Mouse (Mus musculus): ENCODE results near the gene Rab24. TPM values are rescaled to one million over a fixed set of nuclear protein-coding genes. Genes with fewer than 3 reads are reported as not detected.

Gene Rab24
- polyA plus RNA-seq, 2 experiments: 109 to 165 TPM

DNA sequence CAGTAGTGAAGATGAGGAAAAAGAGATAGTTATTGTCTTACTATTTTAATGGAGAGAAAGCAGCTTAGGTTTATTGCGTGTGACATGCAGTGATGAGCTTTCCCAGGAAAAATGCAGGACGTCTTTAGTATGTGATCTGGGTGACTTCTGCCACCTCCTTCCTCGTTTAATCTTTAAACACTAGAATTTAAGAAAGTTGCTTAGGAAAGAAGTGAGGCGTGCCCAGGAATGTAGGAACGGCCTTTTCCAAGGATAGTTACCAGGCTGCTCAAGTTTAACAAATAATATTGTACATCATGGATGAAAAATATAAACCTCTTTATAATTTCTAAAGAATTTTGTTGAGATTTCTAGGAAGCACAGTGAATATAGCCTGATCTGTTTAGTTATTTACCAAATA, 20.8 kb downstream of the Rab24 start:
- 88% methylated on average over 5 of the region's 5 CpGs for WGBS
- Histone ChIP-seq H3K4me3 (replicated peaks; ENCODE audit: low read length) (no peak overlapping the region), H3K9ac (ENCODE audit: low read depth, low read length, severe bottlenecking) (no peak overlapping the region)

DNA sequence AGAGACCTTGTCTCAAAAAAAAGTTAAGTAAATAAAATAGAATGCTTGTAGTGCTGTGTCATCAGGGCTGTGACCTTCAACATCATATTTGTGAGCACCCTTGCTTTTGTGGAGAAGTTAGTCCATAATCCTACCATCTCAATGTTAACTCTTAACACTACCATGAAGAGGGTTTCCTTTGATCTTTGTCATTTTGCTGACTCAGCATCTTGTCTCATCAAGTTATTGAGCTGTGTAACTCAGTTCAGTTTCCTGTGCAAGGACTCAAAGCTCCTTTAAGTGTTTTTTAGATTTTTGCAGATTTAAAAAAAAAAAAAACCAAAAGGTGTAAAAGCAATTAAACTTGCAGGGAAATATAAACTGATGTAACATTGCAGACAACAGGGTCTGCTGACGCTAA, 25.0 kb downstream of the Rab24 start:
- DNase-seq (ENCODE audit: low spot score) (no peak), ATAC-seq (ENCODE audit: low FRiP score, low read depth) (no peak)
- no peak overlapping the region for H3K9ac ChIP-seq (ENCODE audit: low read depth, low read length, severe bottlenecking)
- 90% methylated on average over 1 of the region's 1 CpGs for WGBS
- H3K9me3 ChIP-seq (ENCODE audit: control insufficient read depth, low read length): no peaks in the 10 kb centered on the region
- TF ChIP-seq POLR2A (IDR thresholded peaks at IDR 0.05; ENCODE audit: borderline replicate concordance, extremely low read depth, insufficient read depth, insufficient read length): no peak
- H3K4me2 ChIP-seq (replicated peaks; ENCODE audit: low read depth, low read length, severe bottlenecking): no peak overlapping the region
- peaks cover 89% of the 10 kb centered on the region for H3K36me3 ChIP-seq (ENCODE audit: control insufficient read depth, insufficient read depth, low read length)
- no peaks in the 10 kb centered on the region for H3K4me1 ChIP-seq (ENCODE audit: control insufficient read depth, insufficient read depth, low read length)
- no peaks in the 10 kb centered on the region for H3K27me3 ChIP-seq (ENCODE audit: control insufficient read depth, insufficient read depth, low read length)
- H3K27ac ChIP-seq (replicated peaks; ENCODE audit: low read depth, low read length): no peak overlapping the region
- no peak overlapping the region for H3K4me3 ChIP-seq (replicated peaks; ENCODE audit: low read length)

More for the DNA sequence above, 20.8 kb downstream of the Rab24 start:
- Histone ChIP-seq H3K4me1 (ENCODE audit: control insufficient read depth, insufficient read depth, low read length) (no peaks in the 10 kb centered on the region), H3K4me2 (replicated peaks; ENCODE audit: low read depth, low read length, severe bottlenecking) (no peak overlapping the region), H3K27me3 (ENCODE audit: control insufficient read depth, insufficient read depth, low read length) (no peaks in the 10 kb centered on the region), H3K36me3 (ENCODE audit: control insufficient read depth, insufficient read depth, low read length) (peaks cover 90% of the 10 kb centered on the region), H3K9me3 (ENCODE audit: control insufficient read depth, low read length) (no peaks in the 10 kb centered on the region), H3K27ac (replicated peaks; ENCODE audit: low read depth, low read length) (no peak overlapping the region)
- no peak for TF ChIP-seq POLR2A (IDR thresholded peaks at IDR 0.05; ENCODE audit: borderline replicate concordance, extremely low read depth, insufficient read depth, insufficient read length)
- no peak for DNase-seq (ENCODE audit: low spot score)
- ATAC-seq (ENCODE audit: low FRiP score, low read depth): no peak

DNA sequence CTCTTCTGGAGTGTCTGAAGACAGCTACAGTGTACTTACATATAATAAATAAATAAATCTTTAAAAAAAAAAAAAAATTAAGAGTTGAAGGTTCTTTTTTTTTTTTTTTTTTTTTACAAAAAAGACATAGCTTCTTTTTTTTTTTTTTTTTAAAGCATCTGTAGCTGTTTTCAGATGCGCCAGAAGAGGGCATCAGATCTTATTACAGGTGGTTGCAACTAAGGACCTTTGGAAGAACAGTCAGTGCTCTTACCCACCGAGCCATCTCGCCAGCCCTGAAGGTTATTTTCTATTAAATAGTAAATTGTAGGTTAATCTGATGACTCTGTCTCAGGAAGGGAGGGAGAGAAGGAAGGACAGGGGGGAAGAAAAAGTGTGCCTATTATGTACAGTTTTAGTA, 32.9 kb downstream of the Rab24 start:
- Histone ChIP-seq H3K9me3 (ENCODE audit: control insufficient read depth, low read length) (no peaks in the 10 kb centered on the region), H3K27me3 (ENCODE audit: control insufficient read depth, insufficient read depth, low read length) (no peaks in the 10 kb centered on the region), H3K4me3 (replicated peaks; ENCODE audit: low read length) (no peak overlapping the region), H3K36me3 (ENCODE audit: control insufficient read depth, insufficient read depth, low read length) (peaks cover 80% of the 10 kb centered on the region), H3K4me1 (ENCODE audit: control insufficient read depth, insufficient read depth, low read length) (no peaks in the 10 kb centered on the region), H3K27ac (replicated peaks; ENCODE audit: low read depth, low read length) (no peak overlapping the region), H3K9ac (ENCODE audit: low read depth, low read length, severe bottlenecking) (no peak overlapping the region), H3K4me2 (replicated peaks; ENCODE audit: low read depth, low read length, severe bottlenecking) (no peak overlapping the region)
- ATAC-seq (ENCODE audit: low FRiP score, low read depth) (no peak), DNase-seq (ENCODE audit: low spot score) (no peak)
- TF ChIP-seq POLR2A (IDR thresholded peaks at IDR 0.05; ENCODE audit: borderline replicate concordance, extremely low read depth, insufficient read depth, insufficient read length): no peak
- WGBS: 87% methylated on average over 3 of the region's 3 CpGs

DNA sequence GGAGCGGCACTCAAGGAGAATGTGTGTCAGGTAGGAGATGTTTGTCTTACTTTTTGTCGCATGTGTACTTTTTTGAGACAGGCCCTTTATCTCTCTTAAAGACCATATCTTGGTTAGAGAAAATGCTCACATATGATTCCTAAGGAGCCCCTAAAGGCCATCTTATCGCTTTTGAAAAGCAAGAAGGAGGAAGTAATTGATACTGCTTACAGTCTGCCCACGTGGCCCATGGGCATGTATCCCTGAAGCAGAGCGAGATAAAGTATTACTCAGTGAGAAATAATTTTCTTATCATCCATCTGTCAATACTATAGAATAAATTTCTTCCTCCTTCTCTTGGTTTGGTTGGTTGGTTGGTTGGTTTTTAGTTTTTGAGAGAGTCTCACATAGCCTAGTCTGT, 44.1 kb downstream of the Rab24 start:
- DNase-seq (ENCODE audit: low spot score): no peak
- WGBS: 95% methylated on average over 5 of the region's 5 CpGs
- H3K36me3 ChIP-seq (ENCODE audit: control insufficient read depth, insufficient read depth, low read length): peaks cover 71% of the 10 kb centered on the region

DNA sequence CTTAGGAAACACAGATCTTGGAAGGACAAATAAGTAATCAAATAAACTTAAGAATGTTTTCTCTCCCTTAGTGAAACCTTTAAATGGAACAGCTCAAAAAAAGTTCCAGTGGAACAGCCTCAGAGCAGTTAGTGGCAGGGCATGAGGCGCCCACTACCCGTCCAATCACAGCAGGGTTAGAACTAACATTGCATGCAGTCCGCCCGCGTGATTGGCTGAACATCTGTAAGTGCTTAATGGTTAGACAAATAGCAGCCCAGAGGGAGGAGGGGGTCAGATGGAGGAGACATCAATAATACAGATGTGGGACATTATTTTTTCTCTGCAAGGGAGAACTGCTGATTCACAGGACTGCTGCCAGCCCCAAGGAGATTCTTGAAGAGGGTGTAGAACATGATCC, 44.5 kb downstream of the Rab24 start:
- 70% methylated on average over 5 of the region's 5 CpGs for WGBS
- H3K27ac ChIP-seq (replicated peaks; ENCODE audit: low read depth, low read length): no peak overlapping the region
- H3K4me2 ChIP-seq (replicated peaks; ENCODE audit: low read depth, low read length, severe bottlenecking): no peak overlapping the region
- peak; percentile 12 for DNase-seq (ENCODE audit: low spot score)
- H3K4me3 ChIP-seq (replicated peaks; ENCODE audit: low read length): no peak overlapping the region
- TF ChIP-seq POLR2A (IDR thresholded peaks at IDR 0.05; ENCODE audit: borderline replicate concordance, extremely low read depth, insufficient read depth, insufficient read length): no peak
- no peak for ATAC-seq (ENCODE audit: low FRiP score, low read depth)
- H3K9ac ChIP-seq (ENCODE audit: low read depth, low read length, severe bottlenecking): no peak overlapping the region
- no peaks in the 10 kb centered on the region for H3K4me1 ChIP-seq (ENCODE audit: control insufficient read depth, insufficient read depth, low read length)
- H3K27me3 ChIP-seq (ENCODE audit: control insufficient read depth, insufficient read depth, low read length): no peaks in the 10 kb centered on the region
- H3K9me3 ChIP-seq (ENCODE audit: control insufficient read depth, low read length): no peaks in the 10 kb centered on the region
- H3K36me3 ChIP-seq (ENCODE audit: control insufficient read depth, insufficient read depth, low read length): peaks cover 71% of the 10 kb centered on the region

More for the DNA sequence above, 44.1 kb downstream of the Rab24 start:
- Histone ChIP-seq H3K27me3 (ENCODE audit: control insufficient read depth, insufficient read depth, low read length) (no peaks in the 10 kb centered on the region), H3K4me2 (replicated peaks; ENCODE audit: low read depth, low read length, severe bottlenecking) (no peak overlapping the region), H3K4me1 (ENCODE audit: control insufficient read depth, insufficient read depth, low read length) (no peaks in the 10 kb centered on the region), H3K9ac (ENCODE audit: low read depth, low read length, severe bottlenecking) (no peak overlapping the region), H3K9me3 (ENCODE audit: control insufficient read depth, low read length) (no peaks in the 10 kb centered on the region), H3K4me3 (replicated peaks; ENCODE audit: low read length) (no peak overlapping the region), H3K27ac (replicated peaks; ENCODE audit: low read depth, low read length) (no peak overlapping the region)
- no peak for ATAC-seq (ENCODE audit: low FRiP score, low read depth)
- TF ChIP-seq POLR2A (IDR thresholded peaks at IDR 0.05; ENCODE audit: borderline replicate concordance, extremely low read depth, insufficient read depth, insufficient read length): no peak

Other genes starting within 250 kb of the Rab24 start
- 17.5 and 28.5 TPM in 2 replicates for gene Uimc1, start 221.6 kb downstream of the Rab24 start, polyA plus RNA-seq (2012; rRNA removed)
- 27.1 and 30.6 TPM in 2 replicates for gene Uimc1, start 221.6 kb downstream of the Rab24 start, polyA plus RNA-seq (2014; fragmentation: Nextera tagmentation; extraction: Ambion mirVana)
- 48.6 and 50.8 TPM in 2 replicates for gene Zfp346, start 216.6 kb downstream of the Rab24 start, polyA plus RNA-seq (2012; rRNA removed)
- gene Zfp346, start 216.6 kb downstream of the Rab24 start, polyA plus RNA-seq (2014; fragmentation: Nextera tagmentation; extraction: Ambion mirVana): 27.0 and 28.9 TPM in 2 replicates
- gene Gm17617, start 188.4 kb downstream of the Rab24 start, polyA plus RNA-seq (2012; rRNA removed): not detected in 2 replicates
- gene Gm17617, start 188.4 kb downstream of the Rab24 start, polyA plus RNA-seq (2014; fragmentation: Nextera tagmentation; extraction: Ambion mirVana): not detected in 2 replicates
- 38.9 and 47.4 TPM in 2 replicates for gene Fgfr4, start 169.3 kb downstream of the Rab24 start, polyA plus RNA-seq (2012; rRNA removed)
- gene Fgfr4, start 169.3 kb downstream of the Rab24 start, polyA plus RNA-seq (2014; fragmentation: Nextera tagmentation; extraction: Ambion mirVana): 10.9 and 12.1 TPM in 2 replicates
- gene Nsd1, start 112.2 kb downstream of the Rab24 start, polyA plus RNA-seq (2012; rRNA removed): 40.0 and 41.6 TPM in 2 replicates
- gene Nsd1, start 112.2 kb downstream of the Rab24 start, polyA plus RNA-seq (2014; fragmentation: Nextera tagmentation; extraction: Ambion mirVana): 65.8 and 66.5 TPM in 2 replicates
- 282 and 315 TPM in 2 replicates for gene Prelid1, start 1.4 kb downstream of the Rab24 start, polyA plus RNA-seq (2012; rRNA removed)
- gene Prelid1, start 1.4 kb downstream of the Rab24 start, polyA plus RNA-seq (2014; fragmentation: Nextera tagmentation; extraction: Ambion mirVana): 450 and 476 TPM in 2 replicates
- gene Mxd3, start 7.9 kb upstream of the Rab24 start, polyA plus RNA-seq (2012; rRNA removed): 59.8 and 67.0 TPM in 2 replicates
- 41.4 and 44.1 TPM in 2 replicates for gene Mxd3, start 7.9 kb upstream of the Rab24 start, polyA plus RNA-seq (2014; fragmentation: Nextera tagmentation; extraction: Ambion mirVana)
- gene Lman2, start 40.8 kb upstream of the Rab24 start, polyA plus RNA-seq (2012; rRNA removed): 84.4 and 101 TPM in 2 replicates
- gene Lman2, start 40.8 kb upstream of the Rab24 start, polyA plus RNA-seq (2014; fragmentation: Nextera tagmentation; extraction: Ambion mirVana): 92.9 and 101 TPM in 2 replicates
- 1.8 and 1.9 TPM in 2 replicates for gene Rgs14, start 47.8 kb upstream of the Rab24 start, polyA plus RNA-seq (2012; rRNA removed)
- gene Rgs14, start 47.8 kb upstream of the Rab24 start, polyA plus RNA-seq (2014; fragmentation: Nextera tagmentation; extraction: Ambion mirVana): 1.3 and 2.4 TPM in 2 replicates
- not detected in 2 replicates for gene Slc34a1, start 76.2 kb upstream of the Rab24 start, polyA plus RNA-seq (2012; rRNA removed)
- gene Slc34a1, start 76.2 kb upstream of the Rab24 start, polyA plus RNA-seq (2014; fragmentation: Nextera tagmentation; extraction: Ambion mirVana): not detected in 2 replicates
- gene Pfn3, start 93.3 kb upstream of the Rab24 start, polyA plus RNA-seq (2012; rRNA removed): 0.52 TPM in 1 of 2 replicates, not detected in the other
- gene Pfn3, start 93.3 kb upstream of the Rab24 start, polyA plus RNA-seq (2014; fragmentation: Nextera tagmentation; extraction: Ambion mirVana): not detected in 2 replicates
- 0.09 and 0.11 TPM in 2 replicates for gene F12, start 104.8 kb upstream of the Rab24 start, polyA plus RNA-seq (2012; rRNA removed)
- gene F12, start 104.8 kb upstream of the Rab24 start, polyA plus RNA-seq (2014; fragmentation: Nextera tagmentation; extraction: Ambion mirVana): not detected in 2 replicates
- 81.4 and 92.8 TPM in 2 replicates for gene Grk6, start 123.1 kb upstream of the Rab24 start, polyA plus RNA-seq (2012; rRNA removed)
- 51.7 and 57.5 TPM in 2 replicates for gene Grk6, start 123.1 kb upstream of the Rab24 start, polyA plus RNA-seq (2014; fragmentation: Nextera tagmentation; extraction: Ambion mirVana)
- 18.6 and 28.4 TPM in 2 replicates for gene Prr7, start 142.3 kb upstream of the Rab24 start, polyA plus RNA-seq (2012; rRNA removed)
- gene Prr7, start 142.3 kb upstream of the Rab24 start, polyA plus RNA-seq (2014; fragmentation: Nextera tagmentation; extraction: Ambion mirVana): 1.4 and 2.3 TPM in 2 replicates
- gene Dbn1, start 166.2 kb upstream of the Rab24 start, polyA plus RNA-seq (2012; rRNA removed): 266 and 303 TPM in 2 replicates
- 153 and 178 TPM in 2 replicates for gene Dbn1, start 166.2 kb upstream of the Rab24 start, polyA plus RNA-seq (2014; fragmentation: Nextera tagmentation; extraction: Ambion mirVana)
- 137 and 192 TPM in 2 replicates for gene Pdlim7, start 191.7 kb upstream of the Rab24 start, polyA plus RNA-seq (2012; rRNA removed)
- 148 and 162 TPM in 2 replicates for gene Pdlim7, start 191.7 kb upstream of the Rab24 start, polyA plus RNA-seq (2014; fragmentation: Nextera tagmentation; extraction: Ambion mirVana)
- gene Dok3, start 207.3 kb upstream of the Rab24 start, polyA plus RNA-seq (2012; rRNA removed): 9.1 and 9.8 TPM in 2 replicates
- gene Dok3, start 207.3 kb upstream of the Rab24 start, polyA plus RNA-seq (2014; fragmentation: Nextera tagmentation; extraction: Ambion mirVana): 2.4 and 4.4 TPM in 2 replicates
- gene Ddx41, start 214.7 kb upstream of the Rab24 start, polyA plus RNA-seq (2012; rRNA removed): 89.3 and 92.6 TPM in 2 replicates
- 59.9 and 61.6 TPM in 2 replicates for gene Ddx41, start 214.7 kb upstream of the Rab24 start, polyA plus RNA-seq (2014; fragmentation: Nextera tagmentation; extraction: Ambion mirVana)
- 140 and 159 TPM in 2 replicates for gene Fam193b, start 249.2 kb upstream of the Rab24 start, polyA plus RNA-seq (2012; rRNA removed)
- gene Fam193b, start 249.2 kb upstream of the Rab24 start, polyA plus RNA-seq (2014; fragmentation: Nextera tagmentation; extraction: Ambion mirVana): 35.9 and 40.7 TPM in 2 replicates

Measured in limb, embryonic 14.5 days (tissue).